Mouse (Mus musculus) olfactory bulb, adult 2 months (tissue): ENCODE data around the gene Jag1.

Source experiments
- CTCF ChIP-seq: fragments of 200-500 bp; IDR thresholded peaks from 2 replicates; pipeline ENCODE4 v1.5.1; 2012; ENCODE audit warnings: low read depth, mild to moderate bottlenecking, low read length, moderate library complexity; ENCODE audit not compliant: insufficient read depth
- POLR2A ChIP-seq: fragments of 200-500 bp; IDR thresholded peaks from 2 replicates; pipeline ENCODE4 v1.6.1; 2012; ENCODE audit warnings: mild to moderate bottlenecking, low read depth, low read length, moderate library complexity; ENCODE audit not compliant: insufficient read depth

DNA sequence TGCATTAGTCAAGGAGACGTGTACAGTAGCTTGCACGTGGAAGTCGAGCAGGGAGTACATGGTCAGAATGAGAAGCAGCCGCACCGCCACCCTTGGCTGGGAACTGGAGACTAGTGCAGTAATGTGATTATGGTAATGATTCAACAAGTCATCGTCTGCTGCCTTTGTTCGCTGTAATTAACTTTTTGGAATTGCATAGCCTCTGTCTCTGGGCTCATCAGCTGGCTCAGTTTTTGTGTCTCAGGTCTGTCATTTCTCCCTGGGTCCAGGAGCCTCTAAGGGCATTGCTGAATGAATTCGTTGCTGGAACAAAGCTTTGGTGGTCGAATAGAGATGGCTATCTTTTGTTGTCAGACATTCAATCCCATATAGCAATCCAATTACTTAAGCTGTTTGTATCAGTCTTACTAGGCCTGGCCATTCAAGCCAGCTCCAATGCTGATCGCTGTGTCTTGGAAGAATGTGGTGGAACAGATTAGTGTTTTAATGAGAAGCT, 36.8 kb upstream of the Jag1 start:
- TF ChIP-seq POLR2A (no peak), CTCF (no peak)
